Mouse (Mus musculus): ENCODE measurements at regions not wholly inside any gene's neighbourhood (a gene's known extent, or its start where the extent isn't known, plus 50 kb on each side); places are given as distances from the start of the nearest gene placed in this dataset.

DNA sequence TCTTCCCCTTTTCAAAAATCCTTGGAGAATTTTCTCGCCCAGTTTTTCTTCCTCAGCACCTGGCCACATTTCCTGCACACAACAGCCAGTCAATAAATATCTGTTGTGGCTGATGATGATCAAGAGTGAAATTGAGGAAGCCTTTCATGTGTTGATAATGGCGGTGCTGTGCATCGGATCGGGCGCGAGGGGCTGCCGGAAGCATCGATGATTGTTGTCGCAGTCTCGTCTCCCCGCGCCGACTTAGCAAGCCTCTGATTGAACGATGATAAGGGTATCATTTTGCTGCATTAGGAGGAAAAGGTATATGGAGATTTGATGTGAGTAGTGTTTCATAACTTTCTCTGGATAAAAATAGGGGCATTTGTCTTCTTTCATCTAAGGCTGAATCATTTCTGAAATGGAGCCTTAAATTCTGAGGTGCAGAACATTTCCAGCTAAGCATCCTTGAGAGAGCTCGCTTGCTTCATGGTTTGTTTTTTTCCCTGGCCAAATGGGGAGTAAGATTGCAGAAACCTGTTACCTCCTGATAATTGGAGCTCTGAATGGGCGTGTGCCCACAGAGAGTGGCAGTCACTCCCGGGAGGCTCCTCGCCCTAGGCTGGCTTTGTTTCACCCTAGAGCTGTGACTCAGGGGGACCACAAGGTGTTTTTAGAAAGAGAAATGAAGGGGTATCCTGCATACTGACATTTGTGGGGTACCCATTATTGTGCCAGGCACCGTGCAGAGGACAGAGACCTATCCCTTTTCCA is 94.8 kb upstream of the Podxl start:
- DNase-seq (ENCODE audit: low spot score): no peak

DNA sequence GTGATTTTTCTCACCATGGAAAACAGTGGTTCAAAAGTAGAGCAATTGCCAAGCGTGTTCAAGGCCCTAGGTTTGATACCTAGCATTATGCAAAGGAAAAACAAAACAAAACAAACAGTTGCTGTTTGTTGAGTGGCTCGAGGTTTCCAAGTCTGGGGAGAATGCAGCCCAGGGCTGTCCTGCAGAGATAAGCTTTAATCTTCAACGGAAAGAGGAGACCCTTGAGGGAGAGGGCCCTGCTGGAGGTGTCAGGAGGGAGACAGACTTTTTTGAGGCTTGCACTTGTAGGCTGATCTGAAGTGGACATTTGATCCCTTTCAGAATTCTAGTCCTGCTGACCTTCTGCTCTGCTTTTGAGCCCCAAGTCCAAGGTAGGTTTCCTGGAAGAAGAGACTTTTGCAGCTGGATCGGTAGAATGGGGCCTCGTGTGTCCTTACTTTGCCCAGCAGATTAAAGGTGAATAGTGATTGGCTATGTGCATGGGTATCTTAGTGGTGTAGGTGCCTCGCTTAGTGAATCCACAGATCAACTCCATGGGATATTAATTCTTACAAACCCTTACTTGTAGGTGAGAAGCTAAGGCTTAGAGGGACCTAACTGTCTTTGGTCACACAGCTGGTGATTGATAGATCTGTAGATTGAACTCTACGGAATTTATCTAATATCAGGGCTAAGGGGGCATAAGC is 87.2 kb upstream of the Podxl start:
- DNase-seq (ENCODE audit: low spot score): no peak

DNA sequence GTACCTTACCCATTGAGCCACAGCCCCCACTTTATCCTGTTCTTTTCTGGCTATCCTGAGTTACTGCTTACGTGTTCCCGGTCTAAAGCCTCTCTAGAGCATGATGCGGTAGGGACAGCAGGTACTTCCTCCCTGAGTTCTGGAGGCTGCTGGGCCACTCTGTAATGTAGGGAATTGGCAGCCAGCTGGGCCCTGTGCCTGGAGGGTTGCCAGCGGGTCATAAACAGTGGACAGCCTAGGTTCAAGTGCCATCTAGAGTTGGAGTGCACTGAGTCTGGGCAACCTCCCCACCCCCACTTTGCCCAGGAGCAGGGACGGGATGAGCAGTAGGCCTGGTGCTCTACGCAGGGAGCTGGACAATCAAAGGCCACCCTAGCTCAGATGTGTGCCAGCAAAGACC is 81.5 kb upstream of the Podxl start:
- no peak for DNase-seq (ENCODE audit: low spot score)

DNA sequence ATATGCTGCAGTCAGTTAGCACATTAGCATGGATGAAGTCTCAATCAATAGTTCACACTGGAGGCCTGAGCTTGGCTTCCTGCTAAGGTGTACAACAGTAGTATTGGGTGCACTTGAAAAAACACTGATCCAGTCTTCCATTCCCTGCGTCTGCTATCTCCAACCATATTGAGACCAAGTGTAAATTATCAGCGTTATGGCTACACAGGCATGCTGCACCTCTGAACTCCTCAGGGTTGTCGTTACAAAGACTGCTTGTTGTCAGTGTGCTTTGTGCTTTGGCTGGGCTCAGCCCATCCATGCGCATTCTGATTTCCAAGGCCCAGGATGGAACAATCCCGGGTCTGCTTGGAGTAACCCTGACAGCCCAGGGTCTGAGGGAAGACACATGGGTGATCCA is 80.7 kb upstream of the Podxl start:
- DNase-seq (ENCODE audit: low spot score): no peak

DNA sequence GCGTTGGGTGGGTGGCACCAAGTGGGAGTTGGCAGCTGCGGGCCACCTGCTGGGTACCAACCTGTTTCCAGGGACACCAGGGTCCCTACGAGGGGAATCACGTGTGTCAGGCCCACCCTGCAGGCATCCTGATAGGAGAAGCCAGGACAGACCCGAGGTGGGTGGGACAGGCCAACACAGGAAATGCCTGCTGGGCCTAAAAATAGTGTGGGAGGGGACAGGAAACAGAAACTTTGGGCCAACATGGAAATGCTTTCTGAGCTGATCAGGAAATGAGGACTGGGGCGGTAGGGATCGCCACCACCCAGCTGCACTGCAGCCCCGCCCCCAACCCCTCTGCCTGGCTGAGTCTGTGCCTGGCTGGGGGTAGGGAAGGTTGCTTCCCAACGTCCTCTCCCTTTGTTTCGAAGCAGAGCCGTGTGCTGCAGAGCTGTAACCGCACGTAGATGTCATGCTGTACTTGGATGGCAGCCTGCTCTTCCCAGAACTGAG is 78.7 kb upstream of the Podxl start:
- no peak for DNase-seq (ENCODE audit: low spot score)

DNA sequence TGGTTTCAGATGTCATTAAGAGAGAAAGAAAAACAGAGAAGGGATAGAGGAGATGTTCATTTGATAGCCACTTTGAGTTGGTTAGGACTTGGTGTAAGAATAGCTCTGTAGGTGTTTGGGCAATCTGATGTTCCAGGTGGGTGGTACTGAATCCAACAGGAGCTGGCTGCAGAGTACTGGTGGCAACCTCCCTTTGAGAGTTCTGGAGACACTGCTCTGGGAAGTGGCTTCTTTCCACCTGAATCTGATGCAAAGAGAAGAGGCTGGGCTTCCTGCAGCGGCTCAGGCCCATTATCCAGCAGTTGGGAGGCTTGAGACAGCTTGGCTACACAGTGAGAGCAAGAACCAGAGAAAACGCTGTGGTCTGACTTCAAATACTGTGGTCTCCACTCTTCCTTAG is 77.0 kb upstream of the Podxl start:
- DNase-seq (ENCODE audit: low spot score): no peak

DNA sequence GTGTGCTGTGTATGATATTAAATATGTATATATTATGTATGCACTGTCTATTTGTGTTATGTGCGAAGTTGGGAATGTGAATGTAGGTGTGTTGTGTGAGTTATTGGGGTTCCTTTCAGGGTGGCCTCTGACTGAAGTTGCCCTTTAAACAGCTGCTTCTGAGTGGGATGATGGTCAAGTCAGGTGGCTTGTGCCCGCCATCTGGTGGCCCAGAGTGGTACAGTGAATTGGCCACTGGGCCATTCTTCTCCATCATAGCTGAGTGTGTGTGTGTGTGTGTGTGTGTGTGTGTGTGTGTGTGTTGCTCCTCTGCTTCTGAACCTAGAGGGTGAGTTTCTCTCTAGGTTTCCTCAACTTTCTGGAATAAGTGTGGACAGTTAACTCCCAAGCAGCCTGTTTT is 75.7 kb upstream of the Podxl start:
- no peak for DNase-seq (ENCODE audit: low spot score)

DNA sequence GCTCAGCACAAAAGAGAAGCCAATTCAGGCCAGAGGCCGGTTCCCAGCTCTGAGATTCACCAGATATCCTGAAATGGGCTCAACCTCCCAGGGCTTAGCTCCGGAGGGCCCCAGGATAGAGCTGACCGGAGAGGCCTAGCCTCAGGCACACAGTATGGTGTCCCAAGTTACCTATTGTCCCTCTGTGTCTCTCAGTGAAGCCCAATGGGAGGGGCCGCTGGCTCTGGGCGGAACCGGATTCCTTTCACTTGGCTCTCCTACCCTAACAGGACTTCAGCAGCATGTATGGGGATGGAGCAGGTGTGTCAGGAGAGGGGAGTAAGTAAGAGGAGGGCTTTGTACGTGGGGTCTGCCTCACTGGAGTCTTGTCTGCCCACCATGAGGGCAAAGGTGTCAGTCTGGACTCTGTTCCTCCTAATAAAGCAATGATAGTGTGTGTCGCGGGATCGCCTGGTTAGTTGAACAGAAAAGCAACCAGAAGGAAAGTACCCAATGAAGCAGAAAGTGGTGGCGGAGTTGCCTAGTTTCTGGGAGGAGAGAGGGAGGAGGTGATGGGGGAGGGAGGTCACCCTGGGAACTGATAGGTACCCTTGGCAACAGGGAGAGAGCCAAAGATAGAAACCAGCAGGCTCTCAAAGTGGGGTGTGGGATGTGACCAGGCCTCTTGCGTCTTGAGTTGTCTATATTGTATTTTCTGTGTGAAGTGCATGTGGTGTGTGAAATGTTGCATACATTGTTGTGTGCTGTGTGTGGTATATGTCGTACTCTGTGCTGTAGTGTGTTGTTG is 74.8 kb upstream of the Podxl start:
- no peak for DNase-seq (ENCODE audit: low spot score)

DNA sequence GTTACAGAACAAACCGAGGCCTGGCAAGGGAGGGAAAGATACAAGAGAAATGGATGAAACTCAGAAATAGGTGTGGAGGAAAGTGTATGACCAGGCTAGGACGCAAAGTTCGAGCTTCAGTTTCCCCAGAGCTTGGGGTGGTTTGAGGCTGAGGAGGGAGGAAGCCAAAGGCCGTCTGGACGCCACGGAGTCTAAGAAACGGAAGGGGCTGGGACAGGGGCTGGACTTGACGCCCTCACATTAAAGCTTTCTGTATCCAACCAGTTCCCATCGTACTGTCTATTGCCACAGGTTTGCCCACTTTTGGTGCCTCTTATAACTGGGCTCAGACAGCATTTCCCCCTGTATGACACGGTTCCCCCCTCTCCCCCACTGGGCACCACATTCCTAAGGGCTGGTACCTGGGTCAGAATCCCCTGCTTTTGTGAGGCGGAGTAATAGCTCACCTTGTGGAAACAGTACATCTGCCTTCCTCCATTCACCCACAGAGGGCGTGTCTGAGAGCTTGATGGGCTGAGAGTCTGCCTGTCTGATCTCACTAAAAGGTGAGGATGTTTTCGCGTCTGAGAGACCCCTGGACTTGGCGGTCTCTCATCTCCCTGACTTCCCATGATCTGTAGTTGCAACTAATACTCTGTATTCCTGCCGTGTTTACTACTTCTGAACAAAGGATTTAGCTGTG is 73.7 kb upstream of the Podxl start:
- no peak for DNase-seq (ENCODE audit: low spot score)

DNA sequence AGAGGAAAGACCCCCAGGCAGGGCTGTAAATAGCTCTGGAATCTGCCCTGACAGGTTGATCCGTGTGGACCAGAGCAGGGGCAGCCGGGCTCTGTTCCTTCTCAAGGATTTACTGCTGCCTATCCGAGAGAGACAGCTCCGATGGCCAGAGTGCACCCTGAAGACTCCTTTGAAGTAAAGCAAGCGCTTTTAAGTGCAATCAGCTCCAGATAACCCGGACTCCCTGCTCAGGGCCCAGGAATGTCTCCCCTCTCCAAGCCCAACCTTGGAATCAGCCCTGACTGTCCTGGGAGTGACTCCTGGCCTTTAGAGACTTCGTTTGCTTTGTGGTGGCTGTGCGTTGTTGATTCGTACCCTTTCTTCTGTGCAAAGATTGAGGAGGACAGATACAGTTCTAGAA is 73.2 kb upstream of the Podxl start:
- DNase-seq (ENCODE audit: low spot score): no peak

DNA sequence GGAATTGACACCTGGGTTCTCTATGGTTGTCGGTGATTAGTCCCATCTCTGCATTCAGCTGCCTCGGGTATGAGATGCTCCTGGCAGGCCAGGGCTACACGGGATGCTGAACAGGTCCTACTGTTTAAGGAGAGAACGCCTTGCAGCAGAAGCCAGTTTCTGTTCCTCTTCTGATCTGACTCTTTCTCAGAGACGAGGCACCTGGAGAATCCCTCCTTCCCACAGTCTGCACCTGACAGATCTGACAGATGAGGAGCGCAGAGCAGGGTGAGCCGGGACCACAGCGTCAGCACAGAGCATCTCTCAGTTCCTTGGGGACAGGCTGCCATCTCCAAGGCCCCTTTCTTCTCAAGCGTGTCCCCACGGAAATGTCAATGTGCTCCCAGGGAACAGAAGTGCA is 68.7 kb upstream of the Podxl start:
- no peak for DNase-seq (ENCODE audit: low spot score)

DNA sequence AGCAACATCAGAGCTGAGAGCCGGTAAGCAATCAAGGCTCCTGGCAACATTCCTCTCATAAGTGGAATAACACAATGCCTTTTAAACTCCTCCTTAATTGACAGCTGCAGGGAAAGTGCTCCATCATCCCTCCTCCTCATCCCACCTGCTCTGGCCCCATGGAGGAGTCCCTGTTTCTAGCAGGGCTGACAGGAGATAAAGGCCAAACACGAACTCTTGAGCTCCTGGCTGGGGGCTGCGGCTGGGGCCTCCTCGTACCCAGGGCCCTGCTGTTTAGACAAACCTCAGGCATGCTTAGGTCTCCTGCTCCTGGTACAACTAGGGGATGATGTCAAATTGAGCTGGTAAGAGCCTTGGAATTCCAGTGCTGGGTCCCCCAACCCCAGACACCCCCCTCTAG is 66.2 kb upstream of the Podxl start:
- no peak for DNase-seq (ENCODE audit: low spot score)

DNA sequence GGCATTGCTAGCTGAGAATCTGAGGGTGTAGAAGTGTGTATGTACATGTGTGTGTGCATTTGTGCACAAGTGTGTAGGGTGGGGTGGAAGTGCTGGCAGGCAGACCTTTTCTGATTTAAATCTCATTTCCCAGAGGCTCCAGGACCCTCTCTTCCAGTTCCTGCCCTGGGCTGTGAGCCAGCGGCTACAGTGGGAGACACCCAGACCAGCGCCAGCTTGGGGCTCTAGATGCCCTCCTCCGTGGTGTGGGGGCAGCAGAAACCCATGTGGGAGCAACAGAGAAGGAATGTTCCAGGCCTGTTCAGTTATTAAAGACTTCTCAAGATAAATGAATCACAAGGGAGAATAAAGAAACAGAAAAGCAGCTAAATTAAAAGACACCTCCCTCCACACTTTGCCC is 64.1 kb upstream of the Podxl start:
- no peak for DNase-seq (ENCODE audit: low spot score)

DNA sequence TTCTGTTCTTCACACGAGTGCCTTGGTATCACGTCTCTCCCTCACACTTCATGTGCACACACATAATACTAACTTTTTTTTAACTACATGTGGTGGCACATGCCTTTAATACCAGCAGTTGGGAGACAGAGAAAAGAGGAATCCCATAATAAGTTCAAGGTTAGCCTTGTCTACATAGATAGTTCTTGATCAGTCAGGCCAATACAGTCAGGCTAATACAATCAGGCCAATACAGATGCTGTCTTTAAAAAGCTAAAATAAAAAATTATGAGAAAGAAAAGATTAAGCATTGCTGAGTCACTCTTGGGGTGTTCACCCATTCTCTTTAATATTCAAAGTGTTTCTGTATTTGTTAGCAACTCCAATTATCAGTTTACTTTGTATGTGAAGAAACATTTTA is 61.3 kb upstream of the Podxl start:
- DNase-seq (ENCODE audit: low spot score): no peak

DNA sequence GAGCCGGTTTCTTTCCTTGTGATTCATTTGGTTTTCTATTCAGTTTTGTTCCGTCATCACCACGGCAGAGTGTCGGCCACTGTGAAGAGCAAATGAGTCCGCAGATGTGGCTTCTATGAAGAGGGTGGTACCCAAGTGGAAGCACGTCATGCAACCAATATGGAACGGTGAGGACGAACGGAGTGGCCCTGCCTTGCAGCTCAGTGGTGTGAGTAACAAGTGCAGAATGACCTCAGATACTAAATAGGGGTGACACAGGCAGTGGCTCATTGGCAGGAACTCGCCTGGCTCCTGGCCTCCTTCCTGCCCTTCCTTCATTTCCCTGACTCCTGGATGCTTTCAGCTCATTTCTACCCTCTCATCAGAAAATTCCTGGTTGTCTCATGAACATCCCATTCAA is 60.6 kb upstream of the Podxl start:
- DNase-seq (ENCODE audit: low spot score): no peak

DNA sequence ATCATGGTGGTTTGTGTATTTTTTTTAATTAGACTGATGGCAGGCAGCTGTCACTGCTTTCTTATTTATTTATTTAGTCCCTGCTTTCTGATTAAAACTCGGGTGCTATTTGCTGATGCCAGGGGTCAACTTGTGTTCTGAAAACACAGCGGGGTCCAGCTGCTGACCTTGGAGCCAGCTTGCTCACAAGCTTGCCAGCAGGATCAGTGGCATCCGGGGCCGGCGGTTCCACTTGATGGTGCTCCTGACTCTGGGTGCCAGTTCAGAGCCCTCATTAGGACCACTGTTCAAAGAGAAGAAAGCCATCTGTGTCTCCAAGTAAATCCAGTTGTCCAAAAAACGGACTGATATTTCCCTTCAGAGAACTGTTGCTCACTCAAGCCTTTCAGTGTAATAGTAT is 57.2 kb upstream of the Podxl start:
- no peak for DNase-seq (ENCODE audit: low spot score)

DNA sequence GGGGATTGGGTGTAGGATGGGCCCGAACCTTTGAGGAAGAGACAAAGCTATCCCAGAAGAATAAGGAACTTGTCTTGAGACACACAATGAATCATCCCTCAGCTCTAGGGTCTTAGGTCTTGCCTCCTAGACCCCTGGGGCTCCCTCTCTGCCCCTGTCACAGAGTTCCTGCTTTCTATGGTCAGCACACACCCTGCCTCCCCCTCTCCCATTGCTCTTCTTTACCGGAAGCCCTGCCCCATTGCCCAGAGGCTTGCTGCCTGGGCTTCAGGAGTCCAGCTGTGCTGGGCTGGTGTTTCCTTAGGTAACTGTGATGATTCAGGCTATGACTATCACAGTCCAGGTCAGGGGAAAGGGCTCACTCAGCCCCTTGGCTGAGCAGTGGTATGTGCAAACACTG is 55.1 kb upstream of the Podxl start:
- DNase-seq (ENCODE audit: low spot score): no peak

DNA sequence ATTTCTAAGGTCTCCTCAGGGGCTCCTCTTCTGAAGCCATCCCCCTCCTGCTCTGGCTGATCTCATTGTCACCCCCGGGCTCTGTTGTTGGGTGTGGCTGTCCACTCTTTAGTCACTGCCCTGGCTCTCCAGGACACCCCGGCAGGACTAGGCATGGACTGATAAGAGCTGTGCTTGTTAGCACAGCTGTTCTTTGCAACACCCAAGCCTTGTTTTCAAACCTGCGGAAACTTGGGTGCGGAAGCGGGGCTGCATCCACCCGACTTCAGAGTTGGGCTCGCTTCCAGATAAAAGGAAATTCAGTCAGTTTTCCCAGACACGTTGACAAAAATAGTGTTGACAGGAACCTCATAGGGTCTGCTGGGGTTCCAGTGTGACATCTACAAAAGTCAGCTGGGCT is 53.6 kb upstream of the Podxl start:
- DNase-seq (ENCODE audit: low spot score): no peak

DNA sequence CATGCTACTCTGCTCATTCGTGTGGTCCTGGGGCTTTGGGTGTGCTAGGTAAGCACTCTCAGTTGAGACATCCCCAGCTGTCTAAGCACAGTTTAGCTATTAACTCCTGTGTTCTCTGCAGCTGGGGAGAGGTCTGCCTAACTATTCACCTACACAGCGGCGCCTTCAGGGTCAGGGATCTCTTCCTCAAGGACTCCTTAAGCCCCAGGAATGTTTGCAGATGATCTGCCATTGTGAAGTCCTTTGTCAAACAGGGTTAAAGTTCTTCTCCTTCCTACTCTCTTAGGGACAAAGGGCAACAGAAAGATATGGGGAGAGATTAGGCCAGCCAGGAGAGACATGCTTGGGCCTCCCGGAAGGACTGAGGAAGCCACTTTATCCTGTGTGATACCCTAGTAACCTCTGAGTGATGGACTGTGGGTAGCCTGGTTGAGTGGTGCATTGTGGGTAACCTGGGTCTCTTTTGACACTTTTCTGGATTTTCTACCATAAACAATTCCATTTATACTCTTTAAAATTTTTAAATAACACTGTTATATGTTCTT is 51.7 kb upstream of the Podxl start:
- DNase-seq (ENCODE audit: low spot score): no peak

DNA sequence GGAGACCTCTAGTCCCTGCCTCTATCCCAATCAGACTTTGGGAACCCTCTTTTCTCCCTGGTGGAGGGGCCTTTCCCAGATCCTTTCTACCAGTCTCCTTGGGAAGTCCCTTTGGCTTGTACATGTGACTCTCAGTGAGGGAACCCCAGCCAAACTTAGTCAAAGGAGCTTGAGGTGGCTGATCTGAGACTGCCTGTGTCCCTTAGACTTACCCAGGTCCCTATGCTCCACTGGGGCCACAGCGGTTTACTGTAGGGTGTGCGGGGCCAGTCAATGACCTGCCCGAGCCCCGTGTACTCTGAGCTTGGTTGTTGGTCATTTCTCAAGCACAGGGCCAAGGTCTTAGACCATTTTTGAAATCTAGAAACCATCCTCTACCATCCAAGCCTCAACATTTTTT is 50.8 kb upstream of the Podxl start:
- no peak for DNase-seq (ENCODE audit: low spot score)

DNA sequence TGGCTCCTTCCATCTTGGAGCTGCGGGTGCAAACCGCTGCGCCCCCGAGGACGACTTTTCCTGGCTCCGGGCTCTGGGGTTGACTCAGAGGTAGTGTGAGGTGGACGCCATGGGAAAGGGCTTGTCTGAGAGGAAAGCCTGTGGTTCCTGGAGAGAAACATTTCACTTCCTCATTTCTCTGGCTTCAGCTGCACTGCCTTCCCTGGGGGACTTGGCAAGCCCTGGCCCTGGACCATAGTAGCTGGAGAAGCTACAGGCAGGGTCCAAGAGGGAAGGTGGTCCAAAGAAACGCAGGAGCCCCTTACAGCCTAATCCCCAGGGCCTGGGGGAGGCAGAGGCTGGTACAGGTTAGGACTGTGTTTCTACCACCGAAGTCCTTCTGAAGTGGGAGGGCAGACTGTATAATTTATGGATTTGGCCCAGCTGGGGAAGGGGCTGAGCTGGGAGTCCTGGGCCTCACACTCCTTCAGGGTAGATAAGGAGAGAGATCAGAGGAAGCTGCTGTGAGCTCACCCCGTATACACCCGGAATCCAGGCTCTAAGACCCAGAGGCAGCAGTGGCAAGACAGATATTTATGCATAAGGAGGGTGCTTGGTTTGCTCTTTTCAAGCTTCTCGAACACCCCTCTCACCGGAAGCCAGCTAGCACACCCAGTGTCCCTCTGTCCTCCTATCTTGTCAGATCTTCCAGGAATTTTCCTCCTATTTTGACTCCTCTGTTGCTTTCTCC is 50.0 kb upstream of the Podxl start:
- no peak for DNase-seq (ENCODE audit: low spot score)

Measured in spleen, adult 12 weeks (tissue).